Mouse (Mus musculus) midbrain, embryonic 14.5 days (tissue): ENCODE measurements around the gene Tmem86b. TPM values are rescaled to one million over a fixed set of nuclear protein-coding genes. Genes with fewer than 3 reads are reported as not detected.
"Not testable (repeated sequence)": the region's sequence is repeated elsewhere in the genome, so short reads cannot be mapped to it uniquely, and the experiment has no call there.

Experiments
- ATAC-seq: fragments of 200-750 bp; cut with Nextera tagmentation; 2 replicates; pipeline ENCODE4 v1.8.0; 2017; ENCODE audit warnings: moderate number of reproducible peaks, moderate library complexity; ENCODE audit not compliant: low FRiP score, low TSS enrichment
- DNase-seq: peaks from one replicate; pipeline ENCODE4 v3.0.0-alpha.2; 2015
- H3K27ac ChIP-seq: fragments of 300-500 bp; sonication (generic); replicated peaks from 2 replicates; pipeline ENCODE4 v1.5.1; 2014; ENCODE audit warnings: mild to moderate bottlenecking, low read depth, low read length, moderate library complexity
- H3K27me3 ChIP-seq: fragments of 300-500 bp; sonication (generic); 2 replicates; pipeline ENCODE4 v1.6.1; 2014; ENCODE audit warnings: low read length, control low read depth, mixed read lengths; ENCODE audit not compliant: control insufficient read depth, insufficient read depth
- H3K36me3 ChIP-seq: fragments of 300-500 bp; sonication (generic); 2 replicates; pipeline ENCODE4 v1.6.1; 2014; ENCODE audit warnings: low read length, control low read depth; ENCODE audit not compliant: control insufficient read depth, insufficient read depth
- H3K4me1 ChIP-seq: fragments of 300-500 bp; sonication (generic); 2 replicates; pipeline ENCODE4 v1.6.1; 2014; ENCODE audit warnings: mild to moderate bottlenecking, antibody characterized with exemption, low read length, control low read depth; ENCODE audit not compliant: control insufficient read depth, insufficient read depth
- H3K4me2 ChIP-seq: fragments of 300-500 bp; sonication (generic); 2 replicates; pipeline ENCODE4 v1.6.1; 2014; ENCODE audit warnings: mild to moderate bottlenecking, low read length, moderate library complexity
- H3K4me3 ChIP-seq: fragments of 300-500 bp; sonication (generic); replicated peaks from 2 replicates; pipeline ENCODE4 v1.5.1; 2014; ENCODE audit warnings: low read depth, low read length
- H3K9ac ChIP-seq: fragments of 300-500 bp; sonication (generic); replicated peaks from 2 replicates; pipeline ENCODE4 v1.6.1; 2014; ENCODE audit warnings: mild to moderate bottlenecking, low read length, moderate library complexity
- H3K9me3 ChIP-seq: fragments of 300-500 bp; sonication (generic); 2 replicates; pipeline ENCODE4 v1.6.1; 2016; ENCODE audit warnings: low read length, control low read depth, mixed read lengths; ENCODE audit not compliant: control insufficient read depth
- WGBS: fragments of 180-500 bp; shearing (Covaris S2); extraction: QIAGEN DNeasy Blood & Tissue Kit; methylation state at CpG from one replicate; pipeline ENCODE4 v1.1.7; 2014; 5-methylcytosine and 5-hydroxymethylcytosine counted together
- polyA plus RNA-seq: library from polyadenylated mRNA; unstranded; fragments of >200 nt; fragmentation: Nextera tagmentation; extraction: Ambion mirVana; gene quantifications from 2 replicates; pipeline ENCODE4 v1.2.1, GENCODE M21; 2014

Gene Tmem86b
- polyA plus RNA-seq, 1 experiment from 2014 or later: 3.2 TPM

DNA sequence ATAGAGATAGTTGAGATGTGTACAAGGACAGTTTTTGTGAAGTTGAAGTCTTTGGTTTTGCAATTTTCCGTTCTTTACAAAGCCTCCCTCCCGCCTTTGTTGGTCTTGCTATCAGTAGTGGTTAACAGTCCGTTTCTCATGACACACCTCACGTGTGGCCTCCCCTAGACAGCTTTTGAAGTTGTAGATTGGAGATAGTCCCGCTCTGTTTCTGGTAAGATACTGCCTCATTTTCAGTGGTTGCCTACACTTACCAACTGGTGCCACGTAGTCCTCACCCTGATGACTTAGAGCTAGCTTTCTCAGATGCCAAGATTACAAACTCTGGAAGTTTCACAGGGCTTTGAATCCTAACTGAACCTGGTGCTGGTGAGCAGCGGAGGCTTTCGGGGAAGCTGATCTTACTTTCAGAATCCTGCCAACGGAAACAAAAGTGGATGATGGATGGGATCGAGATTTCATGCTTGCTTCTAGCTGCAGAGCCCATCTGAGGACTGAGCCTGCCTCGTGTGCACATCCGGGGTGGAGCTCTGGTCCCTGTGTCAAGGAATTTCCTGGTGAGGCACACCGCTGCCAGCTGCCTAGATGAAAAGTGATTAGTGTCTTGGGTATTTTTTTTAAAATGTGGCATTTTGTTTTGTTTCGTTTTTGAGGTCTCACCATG lies 17.4 kb downstream of the Tmem86b start:
- no peaks in the 10 kb centered on the region for H3K4me1 ChIP-seq
- no peak for ATAC-seq
- H3K4me3 ChIP-seq: no peak overlapping the region
- no peak for DNase-seq
- no peaks in the 10 kb centered on the region for H3K9me3 ChIP-seq
- no peak overlapping the region for H3K27ac ChIP-seq
- no peaks in the 10 kb centered on the region for H3K36me3 ChIP-seq
- 82% methylated on average over 14 of the region's 14 CpGs for WGBS
- H3K27me3 ChIP-seq: no peaks in the 10 kb centered on the region
- H3K9ac ChIP-seq: no peak overlapping the region
- H3K4me2 ChIP-seq: no peak overlapping the region

DNA sequence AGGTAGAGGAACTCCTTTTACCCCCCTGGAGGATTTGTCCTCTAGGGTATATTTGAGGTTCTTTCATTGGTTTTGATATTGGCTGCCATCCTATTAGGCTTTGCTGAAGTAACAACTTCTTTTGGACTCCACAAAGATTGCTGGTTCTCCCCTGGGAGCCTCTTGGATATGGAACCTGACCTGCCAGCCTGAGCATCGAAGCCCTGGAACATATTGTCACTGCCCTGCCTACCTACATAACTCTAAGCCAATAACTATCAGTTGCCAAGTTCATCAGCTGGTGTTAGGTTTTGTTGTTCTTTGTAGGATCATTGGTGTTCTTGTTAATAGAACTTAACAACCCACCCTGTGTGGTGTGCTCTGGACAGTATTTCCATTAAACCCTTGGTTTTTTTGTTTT lies 18.3 kb downstream of the Tmem86b start:
- Histone ChIP-seq H3K4me2 (no peak overlapping the region), H3K27ac (no peak overlapping the region), H3K9ac (no peak overlapping the region), H3K4me3 (no peak overlapping the region), H3K9me3 (no peaks in the 10 kb centered on the region), H3K36me3 (no peaks in the 10 kb centered on the region), H3K4me1 (no peaks in the 10 kb centered on the region), H3K27me3 (no peaks in the 10 kb centered on the region)
- 77% methylated on average over 1 of the region's 1 CpGs for WGBS
- ATAC-seq: no peak
- DNase-seq: no peak

DNA sequence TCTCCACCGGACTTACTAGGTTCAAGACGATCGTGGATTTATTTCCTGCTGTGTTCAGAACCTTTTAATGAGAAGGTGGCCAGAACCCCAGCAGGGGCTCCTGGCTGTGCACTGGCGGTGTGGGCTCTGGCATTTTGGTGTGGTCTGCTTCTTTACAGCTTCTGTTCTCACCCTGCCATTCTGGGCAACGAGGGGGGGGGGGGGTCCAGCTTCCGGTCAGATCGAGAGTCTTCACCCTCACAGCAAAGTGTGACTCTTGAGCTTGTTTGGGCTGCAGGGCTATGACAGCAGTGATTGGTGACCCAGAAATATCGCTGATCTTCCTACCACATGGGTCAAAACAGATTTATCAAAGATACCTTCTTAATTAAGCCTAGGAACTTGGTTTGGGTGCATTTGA lies 18.8 kb downstream of the Tmem86b start:
- Histone ChIP-seq H3K9ac (no peak overlapping the region), H3K9me3 (no peaks in the 10 kb centered on the region), H3K4me1 (no peaks in the 10 kb centered on the region), H3K4me3 (no peak overlapping the region), H3K4me2 (no peak overlapping the region), H3K27me3 (no peaks in the 10 kb centered on the region), H3K27ac (no peak overlapping the region), H3K36me3 (no peaks in the 10 kb centered on the region)
- DNase-seq (no peak), ATAC-seq (no peak)
- 67% methylated on average over 8 of the region's 8 CpGs for WGBS

GRCm38 (mm10) chr7:4611921-4612341 lies 19.3 kb downstream of the Tmem86b start:
- no peak for ATAC-seq

GRCm38 (mm10) chr7:4611511-4611910 lies 19.7 kb downstream of the Tmem86b start:
- H3K4me2 ChIP-seq: no peak overlapping the region
- H3K36me3 ChIP-seq: no peaks in the 10 kb centered on the region
- H3K4me3 ChIP-seq: no peak overlapping the region
- no peaks in the 10 kb centered on the region for H3K9me3 ChIP-seq
- WGBS: 82% methylated on average over 12 of the region's 12 CpGs
- no peak overlapping the region for H3K27ac ChIP-seq
- DNase-seq (no peak), ATAC-seq (no peak)
- H3K9ac ChIP-seq: no peak overlapping the region
- no peaks in the 10 kb centered on the region for H3K4me1 ChIP-seq
- H3K27me3 ChIP-seq: no peaks in the 10 kb centered on the region

More at GRCm38 (mm10) chr7:4611921-4612341, 19.3 kb downstream of the Tmem86b start:
- no peaks in the 10 kb centered on the region for H3K36me3 ChIP-seq
- WGBS: 81% methylated on average over 12 of the region's 12 CpGs
- H3K9me3 ChIP-seq: no peaks in the 10 kb centered on the region
- no peaks in the 10 kb centered on the region for H3K4me1 ChIP-seq
- H3K27me3 ChIP-seq: no peaks in the 10 kb centered on the region
- no peak overlapping the region for H3K4me3 ChIP-seq
- no peak overlapping the region for H3K9ac ChIP-seq
- H3K27ac ChIP-seq: no peak overlapping the region
- no peak for DNase-seq
- no peak overlapping the region for H3K4me2 ChIP-seq

GRCm38 (mm10) chr7:4608002-4608401 lies 23.2 kb downstream of the Tmem86b start:
- Histone ChIP-seq H3K36me3 (no peaks in the 10 kb centered on the region), H3K27ac (no peak overlapping the region), H3K4me3 (no peak overlapping the region), H3K9ac (no peak overlapping the region), H3K9me3 (no peaks in the 10 kb centered on the region), H3K4me1 (no peaks in the 10 kb centered on the region), H3K4me2 (no peak overlapping the region), H3K27me3 (no peaks in the 10 kb centered on the region)
- 74% methylated on average over 5 of the region's 5 CpGs for WGBS
- no peak for ATAC-seq
- DNase-seq: no peak

DNA sequence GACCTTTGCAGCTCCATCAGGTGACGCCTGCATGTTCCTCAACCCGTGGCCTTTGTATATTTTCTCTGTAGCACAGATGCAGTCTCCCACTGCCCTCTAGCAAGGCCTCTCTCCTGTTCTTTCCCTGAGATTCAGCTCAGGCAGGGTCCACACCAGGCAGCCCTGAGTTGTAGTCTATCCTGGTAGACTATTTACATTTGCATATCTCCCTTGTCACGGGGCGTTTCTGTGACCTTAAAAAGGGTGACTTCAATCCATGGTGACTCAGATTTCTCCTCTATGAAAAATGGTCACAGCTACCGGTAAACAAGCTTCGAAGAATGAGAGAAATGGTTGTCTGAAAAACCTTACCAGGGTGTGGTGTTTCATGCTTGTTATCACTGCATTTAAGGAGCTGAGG lies 27.3 kb downstream of the Tmem86b start, which contains the start of gene Ptprh:
TSS of gene Ptprh (minus strand) at position 169 of the 400 bp plus-strand sequence.
- Histone ChIP-seq H3K36me3 (no peaks in the 10 kb centered on the region), H3K27me3 (no peaks in the 10 kb centered on the region), H3K4me2 (no peak within 1 kb of the TSS), H3K9me3 (no peaks in the 10 kb centered on the region; the same call in 1 of the 2 replicates), H3K4me3 (no peak within 1 kb of the TSS), H3K27ac (no peak within 1 kb of the TSS), H3K9ac (no peak within 1 kb of the TSS), H3K4me1 (no peaks in the 10 kb centered on the region)
- 78% methylated on average over 6 of the region's 6 CpGs for WGBS
- ATAC-seq (no peak), DNase-seq (no peak)

- Histone ChIP-seq H3K9ac (no peak overlapping the region), H3K4me3 (no peak overlapping the region), H3K4me2 (no peak overlapping the region), H3K36me3 (no peaks in the 10 kb centered on the region), H3K9me3 (no peaks in the 10 kb centered on the region; the same call in 1 of the 2 replicates), H3K4me1 (no peaks in the 10 kb centered on the region), H3K27ac (no peak overlapping the region), H3K27me3 (no peaks in the 10 kb centered on the region)
- DNase-seq (no peak), ATAC-seq (no peak)
- 89% methylated on average over 6 of the region's 6 CpGs for WGBS
Observed at GRCm38 (mm10) chr7:4602969-4603368, 28.3 kb downstream of the Tmem86b start.

DNA sequence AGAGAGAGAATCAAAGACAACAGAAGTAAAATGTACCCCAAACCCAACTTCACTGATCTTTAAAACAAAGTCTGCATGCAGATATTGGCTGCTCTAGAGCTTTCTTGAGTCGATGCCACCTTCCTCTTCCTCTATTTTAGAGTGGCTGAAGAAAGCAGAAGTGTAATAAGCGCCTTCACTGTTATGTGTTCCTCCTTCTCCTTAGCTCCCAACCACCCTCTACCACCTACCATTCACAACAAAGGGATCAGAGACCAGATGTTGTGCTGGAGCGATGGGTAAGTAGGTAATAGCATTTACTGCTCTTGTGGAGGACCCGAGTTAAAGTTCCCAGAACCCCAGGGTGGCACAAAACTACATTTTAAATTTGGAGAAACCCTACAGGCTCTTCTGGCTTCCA lies 34.2 kb downstream of the Tmem86b start:
- not testable (repeated sequence) for ATAC-seq, H3K27me3 ChIP-seq, H3K27ac ChIP-seq, H3K9me3 ChIP-seq, H3K4me2 ChIP-seq, H3K4me3 ChIP-seq, H3K9ac ChIP-seq, H3K4me1 ChIP-seq, H3K36me3 ChIP-seq, DNase-seq
- 79% methylated on average over 4 of the region's 4 CpGs for WGBS
